Mouse (Mus musculus) olfactory bulb, adult 2 months (tissue): ENCODE measurements around the gene Esf1.

Experiments used
- CTCF ChIP-seq: fragments of 200-500 bp; IDR thresholded peaks from 2 replicates; pipeline ENCODE4 v1.5.1; 2012; ENCODE audit warnings: low read depth, mild to moderate bottlenecking, low read length, moderate library complexity; ENCODE audit not compliant: insufficient read depth
- POLR2A ChIP-seq: fragments of 200-500 bp; IDR thresholded peaks from 2 replicates; pipeline ENCODE4 v1.6.1; 2012; ENCODE audit warnings: mild to moderate bottlenecking, low read depth, low read length, moderate library complexity; ENCODE audit not compliant: insufficient read depth

- TF ChIP-seq POLR2A (0 out of 2 replicates have a peak, but pooled peaks have one; percentile 44), CTCF (no peak)
These were observed at the start of gene Esf1, which contains the start of gene Ndufaf5 for GRCm38 (mm10) chr2:140170127-140170802.
